9 mouse cellular contexts compared by ENCODE assay signal in the genomic region with DNA sequence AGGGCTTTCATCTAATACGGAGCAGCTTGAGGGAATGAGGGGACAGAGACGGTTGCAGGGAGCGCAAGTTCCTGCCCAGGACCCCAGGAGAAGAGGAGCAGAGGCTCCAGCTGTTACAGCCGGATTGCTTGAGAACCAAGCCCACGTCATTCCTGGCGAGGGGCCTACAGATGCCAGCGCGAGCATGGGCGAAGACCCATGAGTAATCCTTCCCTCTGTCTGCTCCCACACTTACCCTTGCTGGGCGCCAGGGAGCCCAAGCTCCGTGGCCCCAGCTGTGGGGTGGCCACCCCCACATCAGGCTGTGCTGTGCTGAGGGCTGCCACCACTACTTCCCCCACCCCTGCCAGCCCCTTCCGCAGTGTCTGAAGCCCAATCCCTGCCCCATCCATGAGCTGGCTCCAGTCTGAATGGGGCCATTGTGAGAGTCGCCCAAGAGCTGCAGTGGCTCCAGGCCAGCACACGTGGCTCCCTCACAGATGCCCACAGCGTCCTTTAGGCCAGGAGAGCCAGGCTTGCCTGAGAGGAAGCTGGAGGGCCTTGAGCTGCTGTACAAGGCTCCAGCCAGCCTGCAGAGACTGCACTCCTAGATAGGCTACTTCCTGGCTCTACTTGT. TPM values are rescaled to one million over a fixed set of nuclear protein-coding genes. Genes with fewer than 3 reads are reported as not detected.
DNase-seq lines count a peak whose midpoint lies in the region; ATAC-seq lines count a peak whose summit lies in the region.
"Had no signal": no experiment of that assay in that cellular context is flagged by ENCODE, and none has a peak within 500 bp of the region (broad histone marks: within the 10 kb centered on the region; RNA-seq: fewer than 3 reads in every experiment).

No protein-coding gene starts in this region.

- H3K27me3 ChIP-seq in megakaryocyte, embryonic 14.5 days (replicated peaks), result no peaks in the 10 kb centered on the region
- no peaks in the 10 kb centered on the region for H3K27me3 ChIP-seq in embryonic facial prominence, embryonic 10.5 days (replicated peaks; ENCODE audit: low read depth, poor library complexity, severe bottlenecking)
- no peaks in the 10 kb centered on the region for H3K27me3 ChIP-seq in heart, embryonic 15.5 days
- H3K27me3 ChIP-seq in midbrain, embryonic 16.5 days (ENCODE audit: control insufficient read depth, insufficient read depth, low read depth, low read length), result no peaks in the 10 kb centered on the region

- H3K4me3 ChIP-seq in megakaryocyte, embryonic 14.5 days (replicated peaks), result peak overlapping the region; percentile 62
- no peak overlapping the region for H3K4me3 ChIP-seq in embryonic facial prominence, embryonic 10.5 days
- H3K4me3 ChIP-seq in heart, embryonic 15.5 days, result no peak overlapping the region
- H3K4me3 ChIP-seq in midbrain, embryonic 16.5 days (ENCODE audit: low read depth, low read length), result no peak overlapping the region

- peak overlapping the region; percentile 55; the same call in 1 of the 2 replicates for H3K27ac ChIP-seq in embryonic facial prominence, embryonic 10.5 days (replicated peaks)
- peak overlapping the region; percentile 60 for H3K27ac ChIP-seq in heart, embryonic 15.5 days
- no peak overlapping the region for H3K27ac ChIP-seq in midbrain, embryonic 16.5 days (ENCODE audit: low read length)
- H3K27ac ChIP-seq: macrophage had no signal

- peaks cover 5% of the 10 kb centered on the region; the same call in 1 of the 2 replicates for H3K9me3 ChIP-seq in megakaryocyte, embryonic 14.5 days
- H3K9me3 ChIP-seq in embryonic facial prominence, embryonic 10.5 days, result no peaks in the 10 kb centered on the region
- no peaks in the 10 kb centered on the region for H3K9me3 ChIP-seq in heart, embryonic 15.5 days (replicated peaks)
- no peaks in the 10 kb centered on the region for H3K9me3 ChIP-seq in midbrain, embryonic 16.5 days (replicated peaks; ENCODE audit: control insufficient read depth, low read length, poor library complexity, severe bottlenecking)

- H3K4me2 ChIP-seq in heart, embryonic 15.5 days, result no peak overlapping the region
- H3K4me2 ChIP-seq in midbrain, embryonic 16.5 days (ENCODE audit: low read length), result no peak overlapping the region

- H3K36me3 ChIP-seq in megakaryocyte, embryonic 14.5 days (replicated peaks; ENCODE audit: low read length), result peaks cover 2% of the 10 kb centered on the region
- no peaks in the 10 kb centered on the region for H3K36me3 ChIP-seq in embryonic facial prominence, embryonic 10.5 days (replicated peaks)
- no peaks in the 10 kb centered on the region for H3K36me3 ChIP-seq in heart, embryonic 15.5 days
- no peaks in the 10 kb centered on the region for H3K36me3 ChIP-seq in midbrain, embryonic 16.5 days (ENCODE audit: control insufficient read depth, insufficient read depth, low read length)

- no peak for ATAC-seq in megakaryocyte, adult 5-6 weeks (ENCODE audit: poor library complexity, severe bottlenecking)
- peak; percentile 64 for ATAC-seq in heart, embryonic 15.5 days (replicated peaks; ENCODE audit: insufficient number of reproducible peaks, insufficient read depth, low FRiP score, low read depth)
- peak; percentile 82 for ATAC-seq in midbrain, embryonic 16.5 days

- H3K4me1 ChIP-seq in megakaryocyte, embryonic 14.5 days, result peaks cover 79% of the 10 kb centered on the region
- H3K4me1 ChIP-seq in embryonic facial prominence, embryonic 10.5 days, result peaks cover 14% of the 10 kb centered on the region
- H3K4me1 ChIP-seq in heart, embryonic 15.5 days (replicated peaks), result peaks cover 22% of the 10 kb centered on the region
- no peaks in the 10 kb centered on the region for H3K4me1 ChIP-seq in midbrain, embryonic 16.5 days (ENCODE audit: control insufficient read depth, insufficient read depth, low read length)

- H3K9ac ChIP-seq in heart, embryonic 15.5 days, result no peak overlapping the region; the same call in 1 of the 2 replicates
- H3K9ac ChIP-seq in midbrain, embryonic 16.5 days (ENCODE audit: low read depth, low read length), result no peak overlapping the region

- 58% methylated on average over 15 of the region's 15 CpGs for WGBS in embryonic facial prominence, embryonic 10.5 days
- 61% methylated on average over 15 of the region's 15 CpGs for WGBS in heart, embryonic 15.5 days
- 56% methylated on average over 15 of the region's 15 CpGs for WGBS in midbrain, embryonic 16.5 days

- DNase-seq in embryonic facial prominence, embryonic 10.5 days (ENCODE audit: low spot score), result no peak
- peak; percentile 70 to 77 for DNase-seq in left cerebral cortex, adult 9 months (ENCODE audit: low spot score in 2 of 2)
- DNase-seq in urinary bladder, postnatal 25 days (ENCODE audit: low spot score), result no peak
- DNase-seq in T-cell, adult 2 months (ENCODE audit: low spot score), result no peak

RNA-seq across cellular contexts. Expression of a gene that starts 25.4 kb away (rescaled TPM):
- 19.4 and 27.6 TPM in 2 replicates for polyA plus RNA-seq in megakaryocyte, embryonic 14.5 days (2012; ENCODE audit: insufficient read depth, low replicate concordance)
- total RNA-seq in megakaryocyte, adult 5-6 weeks (2015), result 28.4 and 29.7 TPM in 2 replicates
- 32.3 and 39.2 TPM in 2 replicates for total RNA-seq in megakaryocyte, adult 5-6 weeks (2017)
- 207 and 211 TPM in 2 replicates for polyA plus RNA-seq in embryonic facial prominence, embryonic 10.5 days (2016; fragmentation: Nextera tagmentation; extraction: Ambion mirVana)
- 252 and 254 TPM in 2 replicates for polyA plus RNA-seq in heart, embryonic 15.5 days (2015; fragmentation: Nextera tagmentation; extraction: Ambion mirVana)
- polyA plus RNA-seq in midbrain, embryonic 16.5 days (2015; fragmentation: Nextera tagmentation; extraction: Ambion mirVana), result 49.2 and 55.6 TPM in 2 replicates

RNA-seq across cellular contexts. Expression of a gene that starts 55.1 kb away (rescaled TPM):
- 207 and 466 TPM in 2 replicates for polyA plus RNA-seq in megakaryocyte, embryonic 14.5 days (2012; ENCODE audit: insufficient read depth, low replicate concordance)
- total RNA-seq in megakaryocyte, adult 5-6 weeks (2015), result 144 and 146 TPM in 2 replicates
- total RNA-seq in megakaryocyte, adult 5-6 weeks (2017), result 80.5 and 112 TPM in 2 replicates
- 240 and 247 TPM in 2 replicates for polyA plus RNA-seq in embryonic facial prominence, embryonic 10.5 days (2016; fragmentation: Nextera tagmentation; extraction: Ambion mirVana)
- polyA plus RNA-seq in heart, embryonic 15.5 days (2015; fragmentation: Nextera tagmentation; extraction: Ambion mirVana), result 134 and 152 TPM in 2 replicates
- 172 and 196 TPM in 2 replicates for polyA plus RNA-seq in midbrain, embryonic 16.5 days (2015; fragmentation: Nextera tagmentation; extraction: Ambion mirVana)

Comparison
In these comparisons a context has a peak if more than half of its experiments do, and no peak if none do; other contexts are left out.
1. DNase-seq: peak in left cerebral cortex, adult 9 months (2 of 2); none in embryonic facial prominence, embryonic 10.5 days (single experiment), urinary bladder, postnatal 25 days (single experiment) and T-cell, adult 2 months (single experiment).